Mouse (Mus musculus) midbrain, embryonic 16.5 days (tissue): ENCODE measurements around the gene Rtn3. TPM values are rescaled to one million over a fixed set of nuclear protein-coding genes. Genes with fewer than 3 reads are reported as not detected.
A peak's percentile ranks its signal among the peaks of the same experiment; 100 is the strongest.

Experiments
- ATAC-seq: fragments of 200-750 bp; cut with Nextera tagmentation; 2 replicates; pipeline ENCODE4 v1.8.0; 2017; ENCODE audit warnings: moderate TSS enrichment
- H3K27ac ChIP-seq: fragments of 300-500 bp; sonication (generic); 2 replicates; pipeline ENCODE4 v1.5.1; 2014; ENCODE audit warnings: mild to moderate bottlenecking, low read length, mixed read lengths
- H3K27me3 ChIP-seq: fragments of 300-500 bp; sonication (generic); 2 replicates; pipeline ENCODE4 v1.6.1; 2014; ENCODE audit warnings: low read depth, low read length, mixed read lengths; ENCODE audit not compliant: control insufficient read depth, insufficient read depth
- H3K36me3 ChIP-seq: fragments of 300-500 bp; sonication (generic); 2 replicates; pipeline ENCODE4 v1.6.1; 2014; ENCODE audit warnings: mild to moderate bottlenecking, low read length, moderate library complexity, mixed read lengths; ENCODE audit not compliant: control insufficient read depth, insufficient read depth
- H3K4me1 ChIP-seq: fragments of 300-500 bp; sonication (generic); 2 replicates; pipeline ENCODE4 v1.6.1; 2014; ENCODE audit warnings: mild to moderate bottlenecking, low read length, mixed read lengths; ENCODE audit not compliant: control insufficient read depth, insufficient read depth
- H3K4me2 ChIP-seq: fragments of 300-500 bp; sonication (generic); 2 replicates; pipeline ENCODE4 v1.6.1; 2014; ENCODE audit warnings: mild to moderate bottlenecking, low read length, mixed read lengths
- H3K4me3 ChIP-seq: fragments of 300-500 bp; sonication (generic); 2 replicates; pipeline ENCODE4 v1.5.1; 2014; ENCODE audit warnings: low read depth, mild to moderate bottlenecking, low read length, moderate library complexity, mixed read lengths
- H3K9ac ChIP-seq: fragments of 300-500 bp; sonication (generic); 2 replicates; pipeline ENCODE4 v1.6.1; 2014; ENCODE audit warnings: low read depth, low read length, mixed read lengths
- H3K9me3 ChIP-seq: fragments of 300-500 bp; sonication (generic); replicated peaks from 2 replicates; pipeline ENCODE4 v1.6.1; 2014; ENCODE audit warnings: mild to moderate bottlenecking, low read length, mixed read lengths; ENCODE audit not compliant: control insufficient read depth, poor library complexity, severe bottlenecking
- WGBS: fragments of 180-500 bp; shearing (Covaris S2); extraction: QIAGEN DNeasy Blood & Tissue Kit; methylation state at CpG from one replicate; pipeline ENCODE4 v1.1.7; 2014; 5-methylcytosine and 5-hydroxymethylcytosine counted together
- polyA plus RNA-seq: library from polyadenylated mRNA; unstranded; fragments of >200 nt; fragmentation: Nextera tagmentation; extraction: Ambion mirVana; gene quantifications from 2 replicates; pipeline ENCODE4 v1.2.1, GENCODE M21; 2015

The Rtn3 gene
- 654 and 682 TPM in 2 replicates for polyA plus RNA-seq

DNA sequence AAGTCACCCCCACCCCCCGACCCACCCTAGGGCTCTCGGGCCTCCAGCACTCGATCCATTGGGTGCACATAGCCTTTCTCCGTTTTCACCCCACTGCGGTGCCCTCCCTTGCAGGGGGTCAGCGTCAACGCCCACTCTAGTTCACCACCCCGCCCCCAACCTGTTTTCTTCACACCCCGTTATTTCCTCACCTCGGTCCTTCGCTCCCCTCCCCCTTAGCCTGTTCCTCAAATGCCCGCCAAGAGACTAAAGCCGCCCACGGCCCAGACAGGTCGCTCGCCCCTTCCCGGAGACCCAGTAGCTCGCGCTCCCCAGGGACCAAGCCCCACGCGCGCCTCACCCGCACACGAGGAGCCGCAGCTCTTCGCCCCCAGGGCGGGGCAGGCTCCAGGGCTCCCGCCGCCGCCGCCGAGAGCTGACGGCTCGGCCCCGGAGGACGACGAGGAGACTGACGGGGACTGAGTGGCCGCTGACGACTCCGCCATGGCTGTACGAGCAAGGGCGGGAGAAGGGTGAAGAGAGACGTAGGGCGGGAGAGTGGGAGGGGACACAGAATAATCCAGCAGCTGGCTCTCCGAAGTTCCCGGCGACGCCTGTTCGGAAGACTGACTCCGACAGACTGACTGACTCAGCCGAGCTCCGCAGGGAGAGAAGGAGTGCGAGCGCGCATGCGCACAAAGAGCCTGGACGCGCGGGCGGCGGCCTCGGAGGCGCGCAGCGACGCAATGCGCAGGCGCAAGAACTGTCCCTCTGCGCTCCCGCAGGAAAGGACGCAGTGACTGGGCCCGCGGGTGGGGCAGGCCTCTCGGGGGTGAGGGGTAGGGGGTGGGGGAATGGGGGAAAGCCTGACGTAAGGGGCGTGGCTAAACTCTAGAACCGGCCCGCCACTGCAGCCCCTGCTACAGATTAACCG lies at the start of gene Rtn3:
Gene Rtn3 (minus strand): TSS at position 683 of the 913 bp plus-strand sequence.
- Histone ChIP-seq H3K4me2 (peak within 1 kb of the TSS; percentile 82), H3K27me3 (no peaks in the 10 kb centered on the region), H3K9me3 (no peaks in the 10 kb centered on the region), H3K27ac (peak within 1 kb of the TSS; percentile 100), H3K4me1 (peaks cover 40% of the 10 kb centered on the region), H3K9ac (peak within 1 kb of the TSS; percentile 100), H3K36me3 (no peaks in the 10 kb centered on the region), H3K4me3 (peak within 1 kb of the TSS; percentile 99)
- ATAC-seq, result peak; percentile 91
- WGBS, result under 1% methylated on average over 80 of the region's 80 CpGs

DNA sequence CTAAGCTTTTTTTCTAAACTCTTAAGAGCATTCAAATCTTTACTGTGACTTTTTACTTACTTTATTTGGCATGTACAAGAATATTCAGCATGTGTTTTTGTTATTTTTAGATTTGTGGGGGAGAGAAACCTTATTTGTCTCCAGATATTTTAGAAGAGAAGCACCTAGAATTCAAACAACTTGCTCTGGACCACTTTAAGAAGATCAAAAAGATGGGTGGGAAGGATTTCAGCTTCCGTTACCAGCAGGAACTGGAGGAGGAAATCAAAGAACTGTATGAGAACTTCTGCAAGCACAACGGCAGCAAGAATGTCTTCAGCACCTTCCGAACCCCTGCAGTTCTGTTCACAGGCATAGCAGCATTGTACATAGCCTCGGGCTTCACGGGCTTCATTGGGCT lies 48.8 kb upstream of the Rtn3 start:
- Histone ChIP-seq H3K27ac (no peak overlapping the region), H3K4me2 (no peak overlapping the region), H3K9me3 (no peaks in the 10 kb centered on the region), H3K4me1 (no peaks in the 10 kb centered on the region), H3K9ac (no peak overlapping the region), H3K4me3 (no peak overlapping the region), H3K27me3 (no peaks in the 10 kb centered on the region), H3K36me3 (peaks cover 12% of the 10 kb centered on the region; the same call in 1 of the 2 replicates)
- 85% methylated on average over 5 of the region's 5 CpGs for WGBS
- no peak for ATAC-seq

DNA sequence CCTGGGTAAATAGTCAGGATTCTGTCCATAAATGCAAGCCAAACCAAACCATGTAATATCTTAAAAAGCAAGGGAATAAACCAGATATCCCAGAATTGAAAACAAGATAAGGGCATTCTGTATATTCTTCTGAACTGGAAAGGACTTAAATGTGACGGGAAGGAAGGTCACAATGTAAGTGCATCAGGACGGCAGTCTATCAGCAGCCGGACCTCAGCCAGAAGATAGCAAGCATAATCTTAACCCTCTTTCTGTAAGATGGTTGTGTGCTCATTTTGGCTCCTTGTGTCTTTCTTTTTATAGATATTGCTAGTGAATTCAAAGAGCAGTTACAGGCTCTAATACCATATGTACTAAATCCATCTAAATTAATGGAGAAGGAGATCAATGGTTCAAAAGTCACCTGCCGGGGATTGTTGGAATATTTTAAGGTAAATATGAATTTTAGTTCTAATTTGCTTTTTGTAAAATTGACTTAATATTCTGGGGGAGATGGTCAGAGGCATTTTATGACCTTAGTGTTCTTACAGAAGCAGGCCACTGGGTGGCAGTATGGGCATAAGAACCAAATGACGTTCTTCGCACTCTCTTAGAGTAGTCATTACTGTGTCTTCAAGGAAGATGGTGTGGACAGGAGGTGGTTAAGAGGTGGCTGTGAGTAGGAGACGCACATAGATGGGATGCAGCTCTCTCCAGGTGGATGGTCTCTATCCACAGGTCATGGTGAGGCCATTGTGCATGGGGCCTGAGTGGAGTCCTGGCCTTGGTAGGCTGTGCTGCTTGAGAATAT lies 45.8 kb upstream of the Rtn3 start:
- Histone ChIP-seq H3K9me3 (no peaks in the 10 kb centered on the region), H3K27me3 (no peaks in the 10 kb centered on the region), H3K36me3 (peaks cover 9% of the 10 kb centered on the region; the same call in 1 of the 2 replicates), H3K4me2 (no peak overlapping the region), H3K27ac (no peak overlapping the region), H3K4me1 (no peaks in the 10 kb centered on the region), H3K9ac (no peak overlapping the region), H3K4me3 (no peak overlapping the region)
- ATAC-seq, result 0 out of 2 replicates have a peak, but pooled peaks have one; percentile 67
- WGBS, result 59% methylated on average over 7 of the region's 7 CpGs

DNA sequence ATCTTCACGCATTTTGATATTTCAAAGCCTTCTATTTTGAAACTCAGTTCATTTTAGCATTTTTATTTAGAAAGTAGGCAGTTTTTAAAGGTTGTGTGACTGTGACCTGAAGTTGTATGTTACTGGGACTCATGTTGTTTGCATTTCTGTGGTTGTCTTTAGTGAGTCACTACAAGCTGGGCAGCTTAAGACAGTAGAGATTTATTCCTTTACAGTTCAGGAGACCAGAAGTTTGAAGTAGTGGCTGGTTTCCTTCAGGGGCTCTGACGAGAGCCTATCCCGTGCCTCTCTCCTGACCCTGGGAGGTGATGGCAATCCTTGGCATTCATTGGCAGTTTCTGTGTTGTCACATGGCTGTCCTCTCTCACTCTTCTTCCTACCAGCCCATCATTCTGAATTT lies 41.8 kb upstream of the Rtn3 start:
- peaks cover 17% of the 10 kb centered on the region for H3K36me3 ChIP-seq
- ATAC-seq, result no peak

DNA sequence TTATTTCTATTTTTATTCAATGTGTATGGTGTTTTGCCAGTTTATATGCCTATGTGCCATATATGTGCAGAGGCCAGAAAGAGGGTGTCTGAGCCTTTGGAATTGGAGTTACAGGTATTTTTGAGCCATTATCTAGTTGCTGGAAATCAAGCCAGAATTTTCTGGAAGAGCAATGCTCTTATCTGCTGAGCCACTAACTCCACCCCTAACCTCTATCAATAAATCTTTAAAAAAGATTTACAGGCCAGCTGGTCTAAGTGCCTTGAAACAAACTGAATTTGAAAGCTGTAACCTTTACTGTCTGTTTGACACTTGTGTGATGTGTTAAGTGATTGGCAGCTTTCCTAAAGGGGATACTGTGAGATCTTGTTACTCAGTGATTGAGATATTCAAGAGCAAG lies 40.7 kb upstream of the Rtn3 start:
- ATAC-seq, result no peak
- H3K27me3 ChIP-seq, result no peaks in the 10 kb centered on the region
- no peak overlapping the region for H3K9ac ChIP-seq
- H3K4me3 ChIP-seq, result no peak overlapping the region
- H3K4me1 ChIP-seq, result no peaks in the 10 kb centered on the region
- no peaks in the 10 kb centered on the region for H3K9me3 ChIP-seq
- H3K36me3 ChIP-seq, result peaks cover 19% of the 10 kb centered on the region
- no peak overlapping the region for H3K4me2 ChIP-seq
- no peak overlapping the region for H3K27ac ChIP-seq

More for the DNA sequence above, 41.8 kb upstream of the Rtn3 start:
- Histone ChIP-seq H3K9ac (no peak overlapping the region), H3K4me1 (no peaks in the 10 kb centered on the region), H3K27ac (no peak overlapping the region), H3K4me2 (no peak overlapping the region), H3K27me3 (no peaks in the 10 kb centered on the region), H3K4me3 (no peak overlapping the region), H3K9me3 (no peaks in the 10 kb centered on the region)
- WGBS, result 88% methylated on average over 3 of the region's 3 CpGs

DNA sequence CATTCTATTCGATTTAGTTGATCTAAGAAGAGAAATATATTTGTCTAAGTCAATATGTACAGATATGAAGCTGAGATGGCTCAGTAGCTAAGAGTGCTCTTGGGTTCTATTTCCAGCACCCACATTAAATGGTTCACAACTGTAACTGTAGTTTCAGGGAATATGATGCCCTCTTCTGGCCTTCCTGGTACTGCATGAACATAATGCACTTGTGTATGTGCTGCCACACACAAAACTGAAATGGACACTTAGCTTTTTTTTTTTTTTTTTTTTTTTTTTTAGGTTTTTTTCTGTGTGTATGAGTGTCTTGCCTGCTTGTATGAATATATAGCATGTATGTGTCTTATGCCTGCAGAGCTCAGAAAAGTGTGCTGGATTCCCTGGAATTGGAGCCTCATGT lies 40.2 kb upstream of the Rtn3 start:
- ATAC-seq, result no peak
- H3K27me3 ChIP-seq, result no peaks in the 10 kb centered on the region
- H3K4me3 ChIP-seq, result no peak overlapping the region
- 93% methylated on average over 1 of the region's 1 CpGs for WGBS
- no peaks in the 10 kb centered on the region for H3K9me3 ChIP-seq
- H3K9ac ChIP-seq, result no peak overlapping the region
- H3K27ac ChIP-seq, result no peak overlapping the region
- peaks cover 19% of the 10 kb centered on the region for H3K36me3 ChIP-seq
- no peak overlapping the region for H3K4me2 ChIP-seq
- no peaks in the 10 kb centered on the region for H3K4me1 ChIP-seq

DNA sequence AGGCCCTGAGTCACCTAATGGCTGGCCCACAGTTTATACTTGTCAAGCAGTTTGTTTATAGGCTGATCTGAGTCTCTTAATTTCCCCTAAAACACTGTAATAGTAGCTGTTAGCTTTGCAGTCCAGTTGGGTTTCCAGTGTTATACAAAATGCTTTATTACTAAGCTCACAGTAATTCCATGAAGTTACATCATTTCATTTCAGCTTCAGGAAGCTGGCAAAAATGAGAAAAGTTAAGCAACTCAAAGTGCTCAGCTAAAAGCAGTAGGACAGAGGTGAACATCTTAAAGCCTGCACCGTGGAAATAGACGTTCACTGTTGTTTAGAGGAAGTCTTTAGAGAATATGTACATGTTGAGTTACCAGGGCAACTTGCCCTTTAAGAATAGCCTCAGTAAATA lies 39.8 kb upstream of the Rtn3 start:
- ATAC-seq, result no peak
- H3K4me2 ChIP-seq, result no peak overlapping the region
- no peak overlapping the region for H3K9ac ChIP-seq
- no peaks in the 10 kb centered on the region for H3K27me3 ChIP-seq
- peaks cover 19% of the 10 kb centered on the region for H3K36me3 ChIP-seq
- 96% methylated on average over 2 of the region's 2 CpGs for WGBS
- no peak overlapping the region for H3K4me3 ChIP-seq
- no peaks in the 10 kb centered on the region for H3K4me1 ChIP-seq
- no peaks in the 10 kb centered on the region for H3K9me3 ChIP-seq
- H3K27ac ChIP-seq, result no peak overlapping the region

DNA sequence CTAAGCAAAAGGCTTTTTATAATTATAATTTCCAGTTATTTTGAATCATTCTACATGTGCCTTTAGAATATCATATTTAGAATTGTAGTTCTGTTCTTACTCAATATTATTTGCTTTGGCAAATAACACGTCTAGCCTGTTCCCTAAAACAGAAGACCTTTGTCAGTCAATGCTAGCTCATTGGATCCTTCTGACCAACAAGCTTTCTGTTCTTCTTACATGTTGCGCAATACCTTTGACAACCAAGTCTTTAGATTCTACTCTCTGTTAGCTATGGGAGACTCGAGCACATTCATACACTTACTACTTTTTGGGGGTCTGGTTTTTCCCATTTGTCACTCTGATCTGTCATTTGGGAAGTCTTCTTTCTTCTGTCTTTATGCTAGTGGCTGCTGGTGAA lies 38.5 kb upstream of the Rtn3 start:
- Histone ChIP-seq H3K9me3 (no peaks in the 10 kb centered on the region), H3K4me3 (no peak overlapping the region), H3K4me1 (no peaks in the 10 kb centered on the region), H3K27ac (no peak overlapping the region), H3K36me3 (peaks cover 19% of the 10 kb centered on the region), H3K27me3 (no peaks in the 10 kb centered on the region), H3K4me2 (no peak overlapping the region), H3K9ac (no peak overlapping the region)
- no peak for ATAC-seq
- 93% methylated on average over 3 of the region's 3 CpGs for WGBS

DNA sequence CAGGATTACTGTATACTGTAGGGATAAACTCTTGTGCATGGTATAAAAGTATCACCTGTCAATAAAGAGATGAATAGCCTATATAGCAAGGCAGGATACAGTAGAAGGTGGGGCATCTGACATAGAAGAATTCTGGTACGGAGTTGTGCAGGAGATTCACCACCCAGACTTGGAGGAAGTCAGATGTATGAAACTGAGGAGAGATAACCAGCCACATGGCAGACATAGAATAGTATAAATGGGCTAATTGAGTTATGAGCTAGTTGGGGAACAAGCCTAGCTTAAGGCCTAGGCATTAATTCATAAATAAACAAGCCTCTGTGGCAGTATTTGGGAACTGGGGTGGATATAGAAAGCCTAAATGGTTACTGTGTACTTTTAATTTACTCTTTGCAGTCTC lies 33.4 kb upstream of the Rtn3 start:
- ATAC-seq, result no peak
- Histone ChIP-seq H3K4me3 (no peak overlapping the region), H3K9me3 (no peaks in the 10 kb centered on the region), H3K36me3 (peaks cover 9% of the 10 kb centered on the region), H3K9ac (no peak overlapping the region), H3K27ac (no peak overlapping the region), H3K27me3 (no peaks in the 10 kb centered on the region), H3K4me2 (no peak overlapping the region), H3K4me1 (no peaks in the 10 kb centered on the region)
- 87% methylated on average over 1 of the region's 1 CpGs for WGBS
